Mouse (Mus musculus): ENCODE measurements around the gene Espl1. TPM values are rescaled to one million over a fixed set of nuclear protein-coding genes. Genes with fewer than 3 reads are reported as not detected.

Espl1 gene
- total and polyA plus RNA-seq, 2 experiments = 0.09 to 0.11 TPM

- H3K79me2 ChIP-seq (ENCODE audit: control insufficient read depth, insufficient read depth, low read length) = no peaks in the 10 kb centered on the region
- TF ChIP-seq CTCF (IDR thresholded peaks at IDR 0.05; ENCODE audit: low read depth, low read length) (no peak), POLR2A (IDR thresholded peaks at IDR 0.05; ENCODE audit: extremely low read depth, insufficient read depth, low read length) (no peak)
- WGBS = 31% methylated on average over 13 of the region's 13 CpGs
- H3K27me3 ChIP-seq (ENCODE audit: control insufficient read depth, insufficient read depth, low read length) = no peaks in the 10 kb centered on the region
- peaks cover 4% of the 10 kb centered on the region; the same call in 1 of the 2 replicates for H3K4me1 ChIP-seq (ENCODE audit: control insufficient read depth, insufficient read depth, low read length)
- peak overlapping the region; percentile 5; the same call in 1 of the 2 replicates for H3K4me3 ChIP-seq (ENCODE audit: insufficient read depth, low read depth, low read length)
- 0 out of 2 replicates have a peak overlapping the region, but pooled peaks have one; percentile 8 for H3K9ac ChIP-seq (ENCODE audit: low read depth, low read length)
- DNase-seq (ENCODE audit: extremely low read depth, low read depth, low spot score) = no peak
- peak overlapping the region; percentile 35 for H3K27ac ChIP-seq (replicated peaks; ENCODE audit: insufficient read depth, low read depth, low read length)
- H3K36me3 ChIP-seq (ENCODE audit: control insufficient read depth, insufficient read depth, low read length) = no peaks in the 10 kb centered on the region
Measured at GRCm38 (mm10) chr15:102249251-102249691, 46.8 kb upstream of the Espl1 start.

GRCm38 (mm10) chr15:102249967-102250366 lies 46.1 kb upstream of the Espl1 start:
- peaks cover 4% of the 10 kb centered on the region; the same call in 1 of the 2 replicates for H3K4me1 ChIP-seq (ENCODE audit: control insufficient read depth, insufficient read depth, low read length)
- 0 out of 2 replicates have a peak overlapping the region, but pooled peaks have one; percentile 13 for H3K27ac ChIP-seq (replicated peaks; ENCODE audit: insufficient read depth, low read depth, low read length)
- H3K79me2 ChIP-seq (ENCODE audit: control insufficient read depth, insufficient read depth, low read length) = no peaks in the 10 kb centered on the region
- no peaks in the 10 kb centered on the region for H3K36me3 ChIP-seq (ENCODE audit: control insufficient read depth, insufficient read depth, low read length)
- no peak overlapping the region for H3K4me3 ChIP-seq (ENCODE audit: insufficient read depth, low read depth, low read length)
- TF ChIP-seq CTCF (IDR thresholded peaks at IDR 0.05; ENCODE audit: low read depth, low read length) = no peak
- TF ChIP-seq POLR2A (IDR thresholded peaks at IDR 0.05; ENCODE audit: extremely low read depth, insufficient read depth, low read length) = no peak
- 68% methylated on average over 9 of the region's 9 CpGs for WGBS
- no peak for DNase-seq (ENCODE audit: extremely low read depth, low read depth, low spot score)
- no peaks in the 10 kb centered on the region for H3K27me3 ChIP-seq (ENCODE audit: control insufficient read depth, insufficient read depth, low read length)
- no peak overlapping the region for H3K9ac ChIP-seq (ENCODE audit: low read depth, low read length)

GRCm38 (mm10) chr15:102250521-102250920 lies 45.5 kb upstream of the Espl1 start:
- H3K4me1 ChIP-seq (ENCODE audit: control insufficient read depth, insufficient read depth, low read length) = peaks cover 2% of the 10 kb centered on the region; the same call in 1 of the 2 replicates
- no peak overlapping the region for H3K27ac ChIP-seq (replicated peaks; ENCODE audit: insufficient read depth, low read depth, low read length)
- H3K9ac ChIP-seq (ENCODE audit: low read depth, low read length) = no peak overlapping the region
- no peak for DNase-seq (ENCODE audit: extremely low read depth, low read depth, low spot score)
- no peaks in the 10 kb centered on the region for H3K36me3 ChIP-seq (ENCODE audit: control insufficient read depth, insufficient read depth, low read length)
- no peak overlapping the region for H3K4me3 ChIP-seq (ENCODE audit: insufficient read depth, low read depth, low read length)
- TF ChIP-seq POLR2A (IDR thresholded peaks at IDR 0.05; ENCODE audit: extremely low read depth, insufficient read depth, low read length) (no peak), CTCF (IDR thresholded peaks at IDR 0.05; ENCODE audit: low read depth, low read length) (no peak)
- no peaks in the 10 kb centered on the region for H3K79me2 ChIP-seq (ENCODE audit: control insufficient read depth, insufficient read depth, low read length)
- no peaks in the 10 kb centered on the region for H3K27me3 ChIP-seq (ENCODE audit: control insufficient read depth, insufficient read depth, low read length)
- 86% methylated on average over 5 of the region's 5 CpGs for WGBS

- Histone ChIP-seq H3K4me3 (ENCODE audit: insufficient read depth, low read depth, low read length) (no peak overlapping the region), H3K36me3 (ENCODE audit: control insufficient read depth, insufficient read depth, low read length) (no peaks in the 10 kb centered on the region), H3K27me3 (ENCODE audit: control insufficient read depth, insufficient read depth, low read length) (0 out of 2 replicates have a peak, but pooled peaks cover 3% of the 10 kb centered on the region), H3K4me1 (ENCODE audit: control insufficient read depth, insufficient read depth, low read length) (no peaks in the 10 kb centered on the region), H3K79me2 (ENCODE audit: control insufficient read depth, insufficient read depth, low read length) (no peaks in the 10 kb centered on the region), H3K27ac (replicated peaks; ENCODE audit: insufficient read depth, low read depth, low read length) (no peak overlapping the region), H3K9ac (ENCODE audit: low read depth, low read length) (no peak overlapping the region)
- WGBS = 60% methylated on average over 14 of the region's 14 CpGs
- no peak for DNase-seq (ENCODE audit: extremely low read depth, low read depth, low spot score)
- TF ChIP-seq CTCF (IDR thresholded peaks at IDR 0.05; ENCODE audit: low read depth, low read length) = no peak
- no peak for TF ChIP-seq POLR2A (IDR thresholded peaks at IDR 0.05; ENCODE audit: extremely low read depth, insufficient read depth, low read length)
Measured at GRCm38 (mm10) chr15:102255547-102256255, 40.4 kb upstream of the Espl1 start.

- Histone ChIP-seq H3K79me2 (ENCODE audit: control insufficient read depth, insufficient read depth, low read length) (no peaks in the 10 kb centered on the region), H3K9ac (ENCODE audit: low read depth, low read length) (peak overlapping the region; percentile 81), H3K27me3 (ENCODE audit: control insufficient read depth, insufficient read depth, low read length) (0 out of 2 replicates have a peak, but pooled peaks cover 3% of the 10 kb centered on the region), H3K4me1 (ENCODE audit: control insufficient read depth, insufficient read depth, low read length) (no peaks in the 10 kb centered on the region), H3K36me3 (ENCODE audit: control insufficient read depth, insufficient read depth, low read length) (no peaks in the 10 kb centered on the region), H3K27ac (replicated peaks; ENCODE audit: insufficient read depth, low read depth, low read length) (0 out of 2 replicates have a peak overlapping the region, but pooled peaks have one; percentile 12), H3K4me3 (ENCODE audit: insufficient read depth, low read depth, low read length) (peak overlapping the region; percentile 69)
- no peak for DNase-seq (ENCODE audit: extremely low read depth, low read depth, low spot score)
- no peak for TF ChIP-seq CTCF (IDR thresholded peaks at IDR 0.05; ENCODE audit: low read depth, low read length)
- no peak for TF ChIP-seq POLR2A (IDR thresholded peaks at IDR 0.05; ENCODE audit: extremely low read depth, insufficient read depth, low read length)
- 19% methylated on average over 22 of the region's 22 CpGs for WGBS
Measured at GRCm38 (mm10) chr15:102256431-102257201, 39.5 kb upstream of the Espl1 start.

Data from liver, adult 2 months (tissue).